Mouse (Mus musculus) liver, embryonic 15.5 days (tissue): Measurements from ENCODE around the gene Ptprm. TPM values are rescaled to one million over a fixed set of nuclear protein-coding genes. Genes with fewer than 3 reads are reported as not detected.

ENCODE experiments used
- ATAC-seq: fragments of 200-750 bp; cut with Nextera tagmentation; 2 replicates; pipeline ENCODE4 v1.8.0; 2017; ENCODE audit warnings: moderate number of reproducible peaks, mild to moderate bottlenecking, moderate library complexity; ENCODE audit not compliant: insufficient read depth
- H3K27ac ChIP-seq: fragments of 300-500 bp; sonication (generic); replicated peaks from 2 replicates; pipeline ENCODE4 v1.5.1; 2015; ENCODE audit warnings: mild to moderate bottlenecking, inconsistent platforms
- H3K27me3 ChIP-seq: fragments of 300-500 bp; sonication (generic); 2 replicates; pipeline ENCODE4 v1.6.1; 2015; ENCODE audit warnings: mild to moderate bottlenecking, inconsistent platforms
- H3K36me3 ChIP-seq: fragments of 300-500 bp; sonication (generic); replicated peaks from 2 replicates; pipeline ENCODE4 v1.6.1; 2015; ENCODE audit warnings: moderate library complexity, mild to moderate bottlenecking, inconsistent platforms
- H3K4me1 ChIP-seq: fragments of 300-500 bp; sonication (generic); replicated peaks from 2 replicates; pipeline ENCODE4 v1.6.1; 2015; ENCODE audit warnings: inconsistent platforms
- H3K4me2 ChIP-seq: fragments of 300-500 bp; sonication (generic); 2 replicates; pipeline ENCODE4 v1.6.1; 2015; ENCODE audit warnings: moderate library complexity, mild to moderate bottlenecking, inconsistent platforms
- H3K4me3 ChIP-seq: fragments of 300-500 bp; sonication (generic); replicated peaks from 2 replicates; pipeline ENCODE4 v1.5.1; 2015; ENCODE audit warnings: mild to moderate bottlenecking, inconsistent platforms
- H3K9ac ChIP-seq: fragments of 300-500 bp; sonication (generic); 2 replicates; pipeline ENCODE4 v1.6.1; 2015; ENCODE audit warnings: moderate library complexity, mild to moderate bottlenecking, inconsistent platforms
- H3K9me3 ChIP-seq: fragments of 300-500 bp; sonication (generic); replicated peaks from 2 replicates; pipeline ENCODE4 v1.6.1; 2016; ENCODE audit warnings: inconsistent platforms
- WGBS: fragments of 180-500 bp; shearing (Covaris S2); methylation state at CpG from one replicate; pipeline ENCODE4 v1.1.7; 2015; ENCODE audit warnings: mixed read lengths; ENCODE audit not compliant: insufficient replicate concordance; 5-methylcytosine and 5-hydroxymethylcytosine counted together
- polyA plus RNA-seq: library from polyadenylated mRNA; unstranded; fragments of >200 nt; fragmentation: Nextera tagmentation; extraction: Ambion mirVana; gene quantifications from 2 replicates; pipeline ENCODE4 v1.2.1, GENCODE M21; 2015

Ptprm gene
- polyA plus RNA-seq, 1 experiment from 2014 or later, result 1.4 TPM

DNA sequence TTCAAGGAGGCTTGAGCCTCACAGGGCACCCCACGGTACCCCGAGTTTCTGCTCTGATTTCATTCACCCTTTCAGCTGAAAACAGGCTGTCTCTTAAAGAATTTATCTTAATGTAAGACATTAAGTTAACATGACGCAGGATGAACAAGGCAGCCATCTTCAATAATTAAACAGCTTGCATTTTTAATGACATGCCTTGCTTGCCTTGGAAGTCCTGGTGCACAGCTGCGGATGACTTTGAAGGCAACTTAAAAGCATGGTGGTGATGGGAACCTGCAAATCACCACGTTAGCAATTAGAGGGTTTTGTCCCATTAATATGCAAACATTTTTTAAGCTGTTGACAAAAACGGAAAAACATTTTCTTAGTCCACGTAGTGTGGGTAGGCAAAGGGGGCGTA lies 607.8 kb downstream of the Ptprm start:
- ATAC-seq, result no peak
- Histone ChIP-seq H3K4me2 (no peak overlapping the region), H3K4me1 (no peaks in the 10 kb centered on the region), H3K27me3 (no peaks in the 10 kb centered on the region), H3K4me3 (no peak overlapping the region), H3K9me3 (no peaks in the 10 kb centered on the region), H3K27ac (no peak overlapping the region), H3K9ac (no peak overlapping the region), H3K36me3 (no peaks in the 10 kb centered on the region)
- 72% methylated on average over 8 of the region's 8 CpGs for WGBS

- no peak for ATAC-seq
- Histone ChIP-seq H3K9ac (no peak overlapping the region), H3K36me3 (no peaks in the 10 kb centered on the region), H3K4me2 (no peak overlapping the region), H3K9me3 (no peaks in the 10 kb centered on the region), H3K27ac (no peak overlapping the region), H3K27me3 (no peaks in the 10 kb centered on the region), H3K4me1 (no peaks in the 10 kb centered on the region), H3K4me3 (no peak overlapping the region)
- 60% methylated on average over 7 of the region's 7 CpGs for WGBS
Measured at GRCm38 (mm10) chr17:66743321-66743720, 610.9 kb downstream of the Ptprm start.

DNA sequence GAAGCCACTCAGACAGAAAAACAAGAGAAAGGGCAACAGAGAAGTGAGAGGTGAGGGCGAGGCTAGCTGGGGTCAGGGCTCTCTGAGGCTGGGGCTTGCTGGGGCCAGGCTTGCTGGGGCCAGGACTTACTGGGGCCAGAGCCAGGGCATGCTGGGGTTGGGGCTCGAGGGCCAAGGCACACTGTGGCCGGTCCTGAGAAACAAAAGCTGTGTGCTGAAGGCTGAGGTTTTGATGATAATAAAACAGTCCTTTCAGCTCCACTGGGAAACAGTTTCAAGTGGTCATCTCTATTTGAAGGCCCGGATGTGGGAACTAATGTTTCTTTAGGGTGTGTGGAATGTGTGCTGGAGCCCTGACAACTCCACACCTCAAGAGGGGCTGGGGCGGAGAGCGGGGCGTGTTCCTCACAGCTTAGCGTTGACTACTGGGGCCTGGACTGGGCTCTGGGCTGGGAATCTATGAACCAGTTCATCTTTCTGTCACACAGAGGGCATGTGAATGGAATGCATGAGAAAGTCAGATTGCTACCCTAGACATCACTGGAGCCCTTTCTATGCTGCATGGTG lies 615.4 kb downstream of the Ptprm start:
- H3K9ac ChIP-seq, result no peak overlapping the region
- no peak overlapping the region for H3K4me3 ChIP-seq
- no peak overlapping the region for H3K4me2 ChIP-seq
- H3K36me3 ChIP-seq, result no peaks in the 10 kb centered on the region
- WGBS, result 65% methylated on average over 8 of the region's 8 CpGs
- H3K4me1 ChIP-seq, result no peaks in the 10 kb centered on the region
- H3K27me3 ChIP-seq, result no peaks in the 10 kb centered on the region
- H3K27ac ChIP-seq, result no peak overlapping the region
- H3K9me3 ChIP-seq, result no peaks in the 10 kb centered on the region
- no peak for ATAC-seq

DNA sequence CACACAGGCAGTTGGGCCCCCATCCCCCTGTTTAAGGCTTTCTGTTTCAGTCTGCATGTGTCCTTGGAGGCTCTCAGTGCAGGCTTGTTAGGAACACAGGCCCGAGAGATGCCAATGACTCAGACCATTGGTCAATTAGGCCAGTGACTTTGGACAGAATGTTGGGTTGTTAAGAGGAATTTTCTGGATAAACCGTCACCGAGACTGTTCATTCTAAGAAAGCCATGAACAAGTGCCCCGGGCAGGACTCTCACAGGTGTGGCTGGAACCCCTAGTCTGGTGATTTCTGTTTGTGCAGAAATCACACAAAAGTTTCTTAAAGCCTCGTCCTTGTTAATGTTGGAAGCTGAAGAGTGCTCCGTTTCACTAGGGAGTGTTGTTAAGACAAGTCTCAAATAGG lies 615.9 kb downstream of the Ptprm start:
- H3K27ac ChIP-seq, result no peak overlapping the region
- no peaks in the 10 kb centered on the region for H3K9me3 ChIP-seq
- WGBS, result 66% methylated on average over 6 of the region's 6 CpGs
- no peak overlapping the region for H3K9ac ChIP-seq
- H3K27me3 ChIP-seq, result no peaks in the 10 kb centered on the region
- ATAC-seq, result no peak
- no peak overlapping the region for H3K4me2 ChIP-seq
- H3K36me3 ChIP-seq, result no peaks in the 10 kb centered on the region
- H3K4me1 ChIP-seq, result no peaks in the 10 kb centered on the region
- H3K4me3 ChIP-seq, result no peak overlapping the region

DNA sequence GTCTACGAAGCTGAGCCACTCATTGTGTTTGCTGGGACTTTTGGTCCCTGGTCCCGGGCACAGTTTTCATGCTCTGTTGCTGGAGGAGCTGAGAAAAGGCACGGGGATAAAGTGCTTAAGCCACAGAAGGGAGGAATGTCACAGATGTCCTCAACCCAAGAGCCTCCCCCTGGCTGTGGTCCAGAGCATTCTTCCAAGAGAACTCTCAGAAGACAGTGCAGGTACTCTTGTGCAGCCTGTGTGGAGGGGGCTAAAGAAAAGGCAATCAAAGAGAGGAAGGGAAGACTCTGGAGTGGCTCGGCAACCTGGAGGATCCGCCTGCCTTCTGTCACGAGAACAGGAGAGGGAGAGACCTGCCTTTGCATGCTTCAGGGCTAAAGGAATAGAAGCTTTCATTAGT lies 617.8 kb downstream of the Ptprm start:
- Histone ChIP-seq H3K27me3 (no peaks in the 10 kb centered on the region), H3K4me3 (no peak overlapping the region), H3K4me1 (no peaks in the 10 kb centered on the region), H3K9ac (no peak overlapping the region), H3K9me3 (no peaks in the 10 kb centered on the region), H3K27ac (no peak overlapping the region), H3K4me2 (no peak overlapping the region), H3K36me3 (no peaks in the 10 kb centered on the region)
- 52% methylated on average over 6 of the region's 6 CpGs for WGBS
- no peak for ATAC-seq

DNA sequence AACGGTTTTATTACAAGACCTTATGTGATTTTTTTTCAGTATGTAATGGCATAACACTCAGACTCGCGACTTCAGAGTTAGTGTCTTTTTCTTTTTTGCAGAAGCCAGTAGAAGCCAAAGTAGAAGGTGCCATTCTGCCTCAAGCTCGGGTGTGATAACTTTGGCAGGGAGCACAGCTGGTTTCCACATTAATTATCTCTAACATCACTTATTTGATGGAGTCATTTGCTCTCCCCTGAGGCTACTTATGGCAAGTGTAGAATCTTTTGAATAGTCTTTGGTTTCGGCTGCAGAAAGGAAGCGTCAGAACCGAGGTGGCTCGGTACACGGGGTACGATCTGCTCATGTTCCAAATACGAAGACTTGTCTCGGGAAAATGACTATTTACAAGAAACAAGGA lies 620.7 kb downstream of the Ptprm start:
- Histone ChIP-seq H3K27ac (no peak overlapping the region), H3K4me3 (no peak overlapping the region), H3K27me3 (no peaks in the 10 kb centered on the region), H3K36me3 (no peaks in the 10 kb centered on the region), H3K4me1 (no peaks in the 10 kb centered on the region), H3K9ac (no peak overlapping the region), H3K4me2 (no peak overlapping the region), H3K9me3 (no peaks in the 10 kb centered on the region)
- 76% methylated on average over 12 of the region's 12 CpGs for WGBS
- ATAC-seq, result no peak

DNA sequence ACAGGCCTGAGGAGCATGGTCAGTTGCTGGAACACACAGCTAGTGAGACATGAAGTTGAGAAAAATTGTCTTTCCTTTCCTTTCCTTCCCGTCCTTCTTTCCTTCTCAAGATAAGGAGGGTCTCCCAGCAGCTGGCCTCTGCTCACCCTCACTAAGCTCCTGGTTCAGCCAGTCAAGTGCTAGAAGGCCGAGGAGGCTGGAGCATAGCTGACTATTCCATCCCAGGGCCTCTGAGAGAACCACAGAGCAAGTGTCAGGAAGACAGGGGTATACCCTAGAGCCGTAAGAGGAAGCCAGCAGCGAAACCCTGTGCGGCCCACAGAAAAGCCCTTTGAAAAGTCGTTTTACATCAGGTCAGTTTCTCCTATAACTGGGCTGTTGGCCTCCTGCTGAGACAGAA lies 624.3 kb downstream of the Ptprm start:
- H3K9ac ChIP-seq, result no peak overlapping the region
- H3K9me3 ChIP-seq, result no peaks in the 10 kb centered on the region
- no peak for ATAC-seq
- no peaks in the 10 kb centered on the region for H3K36me3 ChIP-seq
- H3K4me1 ChIP-seq, result no peaks in the 10 kb centered on the region
- H3K4me3 ChIP-seq, result no peak overlapping the region
- WGBS, result 48% methylated on average over 6 of the region's 6 CpGs
- no peaks in the 10 kb centered on the region for H3K27me3 ChIP-seq
- no peak overlapping the region for H3K27ac ChIP-seq
- H3K4me2 ChIP-seq, result no peak overlapping the region

- Histone ChIP-seq H3K4me1 (no peaks in the 10 kb centered on the region), H3K27ac (no peak overlapping the region), H3K4me2 (no peak overlapping the region), H3K36me3 (no peaks in the 10 kb centered on the region), H3K9ac (no peak overlapping the region), H3K4me3 (no peak overlapping the region), H3K9me3 (no peaks in the 10 kb centered on the region), H3K27me3 (no peaks in the 10 kb centered on the region)
- 66% methylated on average over 9 of the region's 9 CpGs for WGBS
- no peak for ATAC-seq
Measured at GRCm38 (mm10) chr17:66720992-66721351, 633.3 kb downstream of the Ptprm start.

GRCm38 (mm10) chr17:66720200-66720991 lies 633.9 kb downstream of the Ptprm start:
- no peaks in the 10 kb centered on the region for H3K4me1 ChIP-seq
- no peak overlapping the region for H3K4me2 ChIP-seq
- no peak for ATAC-seq
- H3K9ac ChIP-seq, result no peak overlapping the region
- no peaks in the 10 kb centered on the region for H3K9me3 ChIP-seq
- no peak overlapping the region for H3K4me3 ChIP-seq
- WGBS, result 58% methylated on average over 11 of the region's 11 CpGs
- H3K36me3 ChIP-seq, result no peaks in the 10 kb centered on the region
- no peaks in the 10 kb centered on the region for H3K27me3 ChIP-seq
- no peak overlapping the region for H3K27ac ChIP-seq

- ATAC-seq, result no peak
- WGBS, result 62% methylated on average over 9 of the region's 9 CpGs
- H3K4me1 ChIP-seq, result no peaks in the 10 kb centered on the region; the same call in 1 of the 2 replicates
- no peaks in the 10 kb centered on the region for H3K36me3 ChIP-seq
- no peak overlapping the region for H3K4me2 ChIP-seq
- no peak overlapping the region for H3K4me3 ChIP-seq
- H3K9me3 ChIP-seq, result no peaks in the 10 kb centered on the region
- no peak overlapping the region for H3K27ac ChIP-seq
- H3K9ac ChIP-seq, result no peak overlapping the region
- H3K27me3 ChIP-seq, result no peaks in the 10 kb centered on the region
Measured at GRCm38 (mm10) chr17:66712456-66713205, 641.6 kb downstream of the Ptprm start.

DNA sequence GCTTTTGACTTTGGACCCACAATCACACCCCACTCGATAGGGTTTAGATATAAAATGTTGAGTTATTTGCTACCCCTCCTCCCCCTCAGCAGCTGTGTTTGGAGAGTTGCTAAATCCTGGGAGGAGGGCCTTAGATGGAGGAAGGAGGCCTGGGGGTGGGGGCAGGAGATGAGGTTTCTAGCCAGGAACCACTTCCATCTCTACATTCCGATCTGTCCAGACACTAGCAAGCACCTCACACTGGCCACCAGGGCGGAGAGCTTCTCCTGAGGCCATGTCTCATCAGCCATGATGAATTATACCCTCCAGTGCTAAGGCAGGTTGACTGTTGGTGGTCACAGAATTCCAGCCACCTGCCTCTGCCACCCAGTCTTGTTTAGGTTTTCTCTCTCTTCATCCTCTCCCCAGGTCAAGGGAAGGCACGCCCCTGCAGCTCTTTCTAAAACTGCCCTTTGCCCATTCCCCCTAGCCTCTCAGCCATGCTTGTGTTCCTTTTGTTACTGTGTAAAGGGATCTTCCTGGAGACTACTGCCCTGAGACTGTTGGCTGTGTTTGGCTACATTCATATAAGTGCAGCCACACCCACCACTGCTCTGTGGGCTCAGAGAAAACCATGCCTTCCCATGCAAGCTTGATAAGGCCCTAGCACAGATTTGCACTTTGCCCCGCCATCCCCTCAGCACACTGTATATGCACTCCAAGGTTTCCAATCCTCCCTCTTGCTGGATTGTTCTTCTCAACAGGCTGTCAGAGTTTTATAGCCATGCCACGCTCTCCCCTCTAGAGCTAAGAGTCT lies 642.8 kb downstream of the Ptprm start:
- H3K27me3 ChIP-seq, result no peaks in the 10 kb centered on the region
- no peak overlapping the region for H3K4me3 ChIP-seq
- no peaks in the 10 kb centered on the region for H3K9me3 ChIP-seq
- WGBS, result 37% methylated on average over 6 of the region's 6 CpGs
- no peak overlapping the region for H3K4me2 ChIP-seq
- no peaks in the 10 kb centered on the region; the same call in 1 of the 2 replicates for H3K4me1 ChIP-seq
- H3K36me3 ChIP-seq, result no peaks in the 10 kb centered on the region
- no peak for ATAC-seq
- peak overlapping the region; percentile 14; the same call in 1 of the 2 replicates for H3K27ac ChIP-seq
- no peak overlapping the region for H3K9ac ChIP-seq
